Mouse (Mus musculus): ENCODE data around the gene Pcnx4.

GRCm38 (mm10) chr12:72519352-72519751, 16.8 kb upstream of the Pcnx4 start:
- TF ChIP-seq CTCF (IDR thresholded peaks at IDR 0.05; ENCODE audit: borderline replicate concordance, control insufficient read depth, extremely low read depth, insufficient read depth, low read length, poor library complexity) (no peak), POLR2A (IDR thresholded peaks at IDR 0.05; ENCODE audit: control insufficient read depth, extremely low read depth, insufficient read depth, low read length, poor library complexity) (no peak)

Data from thymus, adult 2 months (tissue).